21 mouse cellular contexts compared by ENCODE assay signal in genomic region chr11:16345179-16345578, GRCm38 (mm10).
A peak's percentile ranks its signal among the peaks of the same experiment; 100 is the strongest.
DNase-seq lines count a peak whose midpoint lies in the region; ATAC-seq and TF ChIP-seq lines count a peak whose summit lies in the region.
"Had no signal": no experiment of that assay in that cellular context is flagged by ENCODE, and none has a peak within 500 bp of the region (broad histone marks: within the 10 kb centered on the region; RNA-seq: fewer than 3 reads in every experiment).

No protein-coding gene starts in this region.

- no peak overlapping the region for H3K4me2 ChIP-seq in intestine, embryonic 15.5 days (replicated peaks)
- H3K4me2 ChIP-seq: embryonic facial prominence, embryonic 12.5 days had no signal

- H3K36me3 ChIP-seq in ES-Bruce4 (ENCODE audit: control insufficient read depth, insufficient read depth, low read length, poor library complexity, severe bottlenecking): no peaks in the 10 kb centered on the region
- no peaks in the 10 kb centered on the region for H3K36me3 ChIP-seq in intestine, embryonic 15.5 days
- H3K36me3 ChIP-seq: embryonic facial prominence, embryonic 10.5 days; embryonic facial prominence, embryonic 12.5 days; G1E had no signal

- 0 out of 2 replicates have a peak, but pooled peaks cover 4% of the 10 kb centered on the region for H3K9me3 ChIP-seq in ES-Bruce4 (replicated peaks; ENCODE audit: control insufficient read depth, insufficient read depth, low read length, poor library complexity, severe bottlenecking)
- H3K9me3 ChIP-seq in intestine, embryonic 15.5 days: no peaks in the 10 kb centered on the region
- H3K9me3 ChIP-seq: embryonic facial prominence, embryonic 10.5 days; embryonic facial prominence, embryonic 12.5 days; G1E had no signal

- ATAC-seq in intestine, embryonic 15.5 days: no peak
- ATAC-seq: activated CD4-positive, CD25-positive, alpha-beta regulatory T cell, adult 4 months; forebrain, embryonic 14.5 days had no signal

- no peak for TF ChIP-seq EP300 in ES-Bruce4 (IDR thresholded peaks at IDR 0.05; ENCODE audit: insufficient read depth, low read depth, low read length)

- no peak overlapping the region for H3K9ac ChIP-seq in ES-Bruce4 (ENCODE audit: low read depth, poor library complexity, severe bottlenecking)
- H3K9ac ChIP-seq in intestine, embryonic 15.5 days: no peak overlapping the region
- H3K9ac ChIP-seq: embryonic facial prominence, embryonic 12.5 days; forebrain, postnatal 0 days had no signal

- peaks cover 2% of the 10 kb centered on the region for H3K4me1 ChIP-seq in ES-Bruce4 (ENCODE audit: control insufficient read depth, insufficient read depth, low read length)
- no peaks in the 10 kb centered on the region for H3K4me1 ChIP-seq in intestine, embryonic 15.5 days (replicated peaks)
- H3K4me1 ChIP-seq: embryonic facial prominence, embryonic 10.5 days; embryonic facial prominence, embryonic 12.5 days had no signal

- TF ChIP-seq POLR2A in ES-Bruce4 (IDR thresholded peaks at IDR 0.05; ENCODE audit: insufficient read depth, low read length): no peak

- 59% methylated on average over 3 of the region's 3 CpGs for WGBS in intestine, embryonic 15.5 days

- peak overlapping the region; percentile 88 for H3K27ac ChIP-seq in ES-Bruce4 (ENCODE audit: insufficient read depth, low read length)
- no peak overlapping the region for H3K27ac ChIP-seq in intestine, embryonic 15.5 days
- H3K27ac ChIP-seq: embryonic facial prominence, embryonic 10.5 days; embryonic facial prominence, embryonic 12.5 days had no signal

- no peaks in the 10 kb centered on the region for H3K27me3 ChIP-seq in ES-Bruce4 (ENCODE audit: control insufficient read depth, insufficient read depth, low read length, poor library complexity, severe bottlenecking)
- H3K27me3 ChIP-seq in intestine, embryonic 15.5 days (replicated peaks): no peaks in the 10 kb centered on the region
- H3K27me3 ChIP-seq: embryonic facial prominence, embryonic 12.5 days had no signal

- H3K4me3 ChIP-seq in ES-Bruce4 (ENCODE audit: low read depth, low read length): no peak overlapping the region
- H3K4me3 ChIP-seq in intestine, embryonic 15.5 days (replicated peaks): no peak overlapping the region
- H3K4me3 ChIP-seq: embryonic facial prominence, embryonic 10.5 days; embryonic facial prominence, embryonic 12.5 days had no signal

- DNase-seq in ES-CJ7 (ENCODE audit: low read depth, low spot score) (peak; percentile 96), WW6 (ENCODE audit: low read depth, low spot score) (peak; percentile 65)
- peak; percentile 60 for DNase-seq in Muller cell, postnatal 12 days (ENCODE audit: inconsistent ontology term)
- no peak for DNase-seq in lung, postnatal 25 days (ENCODE audit: low spot score)
- no peak for DNase-seq in cerebellum, postnatal 25 days
- no peak for DNase-seq in heart, postnatal 4 days
- DNase-seq: adrenal gland, postnatal 10 days; adrenal gland, postnatal 25 days; cerebellum, adult 11 months; cerebellum, adult 18-20 months; cerebellum, adult 8-10 months; cerebellum, adult 9-11 months; cerebellum, postnatal 14 days had no signal

- no peak for TF ChIP-seq CTCF in ES-Bruce4 (IDR thresholded peaks at IDR 0.05; ENCODE audit: low read depth, low read length)

Comparison
In these comparisons a context has a peak if more than half of its experiments do, and no peak if none do; other contexts are left out.
1. DNase-seq: peak in ES-CJ7 (single experiment), Muller cell, postnatal 12 days (single experiment) and WW6 (single experiment); none in lung, postnatal 25 days (single experiment), cerebellum, postnatal 25 days (0 of 2) and heart, postnatal 4 days (single experiment).